Mouse (Mus musculus) heart, postnatal 4 days (tissue): ENCODE measurements around the gene Vcp. TPM values are rescaled to one million over a fixed set of nuclear protein-coding genes. Genes with fewer than 3 reads are reported as not detected.
A peak's percentile ranks its signal among the peaks of the same experiment; 100 is the strongest.
"Not testable (repeated sequence)": the region's sequence is repeated elsewhere in the genome, so short reads cannot be mapped to it uniquely, and the experiment has no call there.

Source experiments
- DNase-seq: peaks from one replicate; pipeline ENCODE4 v3.0.0; 2021
- total RNA-seq, 2 experiments: library from RNA; stranded (reverse); gene quantifications; 2 replicates each; pipeline ENCODE4 v1.2.3; 2021

The Vcp gene
- total RNA-seq, 2 experiments from 2014 or later = 291 to 295 TPM

DNA sequence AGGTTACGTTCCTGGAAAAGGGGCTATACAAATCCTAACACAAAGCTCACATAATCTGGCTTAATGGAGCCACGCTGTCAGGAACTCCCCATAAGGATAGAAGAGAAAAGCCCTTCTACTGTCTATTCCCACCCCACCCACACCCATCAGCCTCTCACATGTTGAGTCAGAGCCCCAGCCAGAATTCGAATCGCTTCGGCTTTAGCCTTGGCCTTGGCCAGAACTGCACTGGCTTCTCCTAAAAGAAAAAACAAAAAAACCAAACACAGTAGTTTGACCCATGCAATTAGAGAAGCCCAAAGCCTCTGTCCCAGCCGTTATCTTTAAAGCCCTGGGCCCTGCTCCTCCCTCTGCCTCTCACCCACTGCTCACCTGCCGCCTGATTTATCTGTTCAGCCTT is 28.8 kb upstream of the Vcp start:
- DNase-seq = no peak

GRCm38 (mm10) chr4:43025084-43025960 is 25.0 kb upstream of the Vcp start, which contains the start of gene Pigo:
TSS of gene Pigo (minus strand) at chr4:43025819.
- peak; percentile 98 for DNase-seq

GRCm38 (mm10) chr4:43024673-43025072 is 24.4 kb upstream of the Vcp start:
- DNase-seq = no peak

DNA sequence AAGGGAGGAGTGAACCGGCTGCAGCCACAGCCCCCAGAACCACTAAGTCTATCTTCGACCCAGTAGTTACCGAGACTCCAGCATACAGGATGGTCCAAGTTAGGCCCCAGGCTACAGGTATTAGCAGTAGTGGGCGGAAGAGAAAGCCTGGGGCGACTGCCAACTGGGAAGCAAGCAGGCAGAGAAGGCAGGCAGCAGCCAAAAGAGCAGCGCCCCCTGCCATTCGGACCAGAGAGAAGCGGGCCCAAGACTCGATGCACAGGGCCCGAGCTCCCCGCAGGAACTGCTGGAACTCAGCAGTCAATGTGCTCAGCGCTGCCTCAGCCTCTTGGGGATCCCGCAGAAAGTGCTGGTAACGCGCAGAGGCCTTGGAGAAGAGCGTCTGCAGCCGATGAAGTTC is 21.0 kb upstream of the Vcp start:
- DNase-seq = no peak

- no peak for DNase-seq
Measured at GRCm38 (mm10) chr4:43020876-43021275, 20.6 kb upstream of the Vcp start.

GRCm38 (mm10) chr4:43019641-43020465 is 19.5 kb upstream of the Vcp start:
- DNase-seq = peak; percentile 41

GRCm38 (mm10) chr4:43019176-43019575 is 18.9 kb upstream of the Vcp start:
- DNase-seq = no peak

DNA sequence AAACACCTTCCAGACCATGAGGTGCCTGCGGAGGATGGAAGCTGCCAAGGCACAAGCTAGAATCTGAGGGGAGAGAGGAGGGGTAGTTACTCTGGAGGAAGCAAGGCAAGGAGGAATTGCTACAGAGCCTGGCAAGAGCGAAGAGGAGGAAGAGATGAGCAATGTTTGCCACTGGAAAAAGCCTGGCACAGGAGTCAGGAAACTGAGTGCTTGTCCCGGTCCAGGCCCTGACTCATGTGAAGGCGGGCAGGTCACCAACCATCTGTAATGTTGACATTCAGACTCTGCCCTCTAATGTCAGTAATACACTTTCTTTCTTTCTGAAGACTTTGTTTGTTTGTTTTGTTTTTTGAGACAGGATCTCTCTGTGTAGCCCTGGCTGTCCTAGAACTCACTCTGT is 17.8 kb upstream of the Vcp start:
- no peak for DNase-seq

DNA sequence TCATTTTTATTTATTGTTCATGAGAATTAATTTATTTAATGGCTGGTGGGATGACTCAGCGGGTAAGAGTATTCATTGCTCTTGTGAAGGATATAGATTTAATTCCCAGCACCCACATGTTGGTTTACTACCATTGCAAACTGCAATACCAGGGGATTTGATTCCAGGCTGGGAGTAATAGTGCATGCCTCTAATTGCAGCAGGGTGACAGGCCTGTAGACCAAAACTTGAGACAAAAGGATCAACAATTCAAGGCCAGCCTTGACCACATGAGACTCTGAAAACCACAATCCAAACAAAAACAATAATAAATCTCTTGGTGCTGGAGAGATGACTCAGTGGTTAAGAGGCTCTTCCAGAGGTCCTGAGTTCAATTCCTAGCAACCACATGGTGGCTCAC is 11.8 kb upstream of the Vcp start:
- DNase-seq = no peak

- peak; percentile 85 for DNase-seq
Measured at GRCm38 (mm10) chr4:43010161-43011038, 10.1 kb upstream of the Vcp start, which contains the start of gene Fancg. TSS of gene Fancg (minus strand) at chr4:43010506.

GRCm38 (mm10) chr4:43005765-43006164 is 5.5 kb upstream of the Vcp start:
- DNase-seq = peak; percentile 43

- no peak for DNase-seq
Measured at GRCm38 (mm10) chr4:43004951-43005350, 4.6 kb upstream of the Vcp start.

DNA sequence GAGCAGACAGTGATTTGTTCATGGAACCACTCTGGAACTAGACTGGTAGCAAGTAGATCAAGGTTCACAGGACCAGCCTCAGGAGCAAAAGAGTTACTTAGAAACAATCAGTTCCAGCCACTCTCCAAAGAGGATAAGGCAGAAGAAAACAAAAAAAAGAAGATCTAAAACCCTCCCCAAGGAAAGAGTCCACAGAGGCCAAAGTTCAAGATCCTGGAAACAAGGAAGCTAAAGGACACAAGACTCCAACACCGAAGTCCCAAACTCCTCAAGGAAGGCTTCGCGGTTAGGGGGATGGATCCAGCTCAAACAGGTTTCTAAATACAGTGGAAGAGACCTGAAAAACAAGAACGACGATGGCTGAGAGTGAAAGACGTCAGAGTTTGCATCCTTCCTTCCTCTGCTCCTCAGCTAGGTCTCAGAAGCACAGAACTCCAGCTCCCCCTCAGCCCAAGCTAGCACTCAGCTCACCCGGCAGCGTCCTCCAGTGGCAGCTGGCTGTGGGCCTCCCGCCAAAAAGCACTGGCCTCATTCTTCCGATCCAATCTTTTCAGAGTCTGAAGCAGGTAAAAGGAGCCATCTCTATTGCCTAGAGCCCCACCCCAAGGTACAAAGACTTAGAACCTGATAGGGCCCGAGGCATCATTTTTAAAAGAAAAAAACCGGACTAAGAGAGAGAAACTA is 2.6 kb upstream of the Vcp start:
- no peak for DNase-seq

DNA sequence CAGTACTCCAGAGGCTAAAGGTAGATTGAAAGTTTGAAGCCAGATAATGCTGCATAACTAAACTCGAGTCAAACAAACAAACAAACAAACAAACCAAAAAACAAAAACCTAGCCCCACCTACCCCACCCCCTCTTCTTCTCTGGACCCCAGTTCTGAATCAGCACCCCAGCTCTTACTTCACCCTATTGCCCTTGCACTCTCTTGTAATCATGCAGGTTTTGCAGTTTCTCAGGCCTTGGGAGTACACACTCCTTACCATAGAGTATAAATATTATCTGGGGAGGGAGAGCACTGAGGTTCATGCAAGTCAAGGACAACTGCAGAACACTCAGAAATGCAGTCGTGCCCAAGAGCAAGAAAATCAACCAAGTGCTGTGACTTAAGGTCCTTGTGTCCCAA is 965 bp upstream of the Vcp start:
- no peak for DNase-seq

DNA sequence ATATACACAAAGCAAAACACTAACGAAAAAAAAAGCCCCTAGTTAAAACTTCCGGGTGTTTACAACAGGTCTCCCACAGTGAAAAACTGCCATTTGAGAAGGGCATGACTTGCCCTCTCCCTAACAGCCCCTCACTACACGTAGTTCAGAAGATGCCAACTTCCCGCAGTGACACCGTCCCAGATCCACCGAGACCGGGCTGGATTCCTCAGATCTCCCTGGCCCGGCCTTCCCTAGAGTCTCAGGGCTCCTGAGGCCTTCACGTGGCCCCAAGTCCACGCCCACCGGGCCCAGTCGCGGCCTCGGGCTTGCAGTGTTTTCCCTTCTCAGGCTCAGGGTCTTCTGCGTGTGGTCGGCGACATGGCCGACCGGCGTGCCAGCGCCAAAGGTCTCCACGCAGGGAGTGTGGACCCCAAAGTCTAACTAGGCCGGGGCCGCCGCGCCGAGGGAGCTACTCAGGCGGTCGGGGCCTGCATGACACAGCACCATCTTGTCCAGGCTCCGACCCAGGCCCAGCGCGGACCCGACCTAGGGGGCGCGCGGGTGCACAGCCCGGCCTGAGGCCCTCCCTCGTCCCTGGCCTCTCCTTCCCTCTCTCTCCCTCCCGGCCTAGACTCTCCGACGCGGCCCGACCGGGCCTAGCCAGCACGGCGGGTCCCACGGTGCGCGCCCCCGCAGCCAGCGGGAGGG is 711 bp downstream of the Vcp start:
- DNase-seq = peak; percentile 77

- DNase-seq = no peak
Measured at GRCm38 (mm10) chr4:42998022-42998421, 2.3 kb downstream of the Vcp start.

DNA sequence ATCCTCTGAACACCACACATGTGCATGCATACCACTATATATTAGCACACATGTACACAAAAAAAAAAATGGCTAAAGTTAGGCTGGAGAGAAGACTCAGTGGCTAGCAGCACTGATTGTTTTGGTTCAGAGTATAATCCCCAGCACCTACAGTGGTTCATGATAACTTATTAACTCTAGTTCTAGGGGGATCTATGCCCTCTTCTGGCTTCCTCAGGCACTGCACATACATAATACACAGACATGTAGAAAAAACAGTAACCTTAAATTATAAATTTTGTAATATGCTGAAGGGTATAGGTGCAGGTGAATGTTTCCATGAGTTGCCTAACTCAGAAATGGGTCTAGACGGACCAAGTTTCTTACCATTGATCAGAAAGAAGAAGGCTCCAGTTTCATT is 12.0 kb downstream of the Vcp start:
- no peak for DNase-seq

- not testable (repeated sequence) for DNase-seq
Measured at GRCm38 (mm10) chr4:42980467-42980866, 19.8 kb downstream of the Vcp start.

DNA sequence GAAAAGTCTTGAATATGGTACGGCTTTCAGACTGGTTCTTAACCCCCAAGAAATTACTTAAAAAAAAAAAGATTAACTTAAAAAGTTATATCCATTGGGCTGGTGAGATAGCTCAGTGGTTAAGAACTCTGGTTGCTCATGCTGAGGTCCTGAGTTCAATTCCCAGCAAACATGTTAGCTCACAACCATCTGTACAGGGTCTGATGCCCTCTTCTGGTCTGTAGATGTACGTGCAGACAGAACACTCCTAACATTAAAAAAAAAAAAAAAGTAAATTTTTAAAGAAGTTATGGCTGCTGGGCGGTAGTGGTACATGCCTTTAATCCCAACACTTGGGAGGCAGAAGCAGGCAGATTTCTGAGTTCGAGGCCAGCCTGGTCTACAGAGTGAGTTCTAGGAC is 22.2 kb downstream of the Vcp start:
- no peak for DNase-seq

GRCm38 (mm10) chr4:42973868-42974267 is 26.4 kb downstream of the Vcp start:
- no peak for DNase-seq

DNA sequence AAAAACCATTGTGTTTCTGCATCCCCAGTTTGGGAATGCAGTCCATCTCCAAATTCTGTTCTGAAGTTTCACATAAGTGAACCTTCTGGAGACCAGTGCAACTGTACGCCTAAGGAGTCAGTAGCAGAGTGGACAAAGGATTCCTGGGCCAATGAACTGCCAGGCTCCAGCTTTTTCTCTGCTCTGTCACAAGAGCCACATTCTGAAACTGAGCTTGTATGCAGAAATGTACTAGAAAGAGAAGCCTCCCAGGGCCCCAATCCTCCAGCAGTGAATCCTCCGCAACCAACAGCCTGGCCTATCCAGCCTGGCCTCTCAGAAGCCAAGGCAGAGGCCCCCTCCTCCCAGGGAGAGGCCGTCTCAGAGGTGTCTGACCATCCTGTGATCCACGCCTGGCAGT is 27.4 kb downstream of the Vcp start:
- DNase-seq = no peak
